Mouse (Mus musculus): ENCODE results near the gene Nup210l.

The Nup210l gene

DNA sequence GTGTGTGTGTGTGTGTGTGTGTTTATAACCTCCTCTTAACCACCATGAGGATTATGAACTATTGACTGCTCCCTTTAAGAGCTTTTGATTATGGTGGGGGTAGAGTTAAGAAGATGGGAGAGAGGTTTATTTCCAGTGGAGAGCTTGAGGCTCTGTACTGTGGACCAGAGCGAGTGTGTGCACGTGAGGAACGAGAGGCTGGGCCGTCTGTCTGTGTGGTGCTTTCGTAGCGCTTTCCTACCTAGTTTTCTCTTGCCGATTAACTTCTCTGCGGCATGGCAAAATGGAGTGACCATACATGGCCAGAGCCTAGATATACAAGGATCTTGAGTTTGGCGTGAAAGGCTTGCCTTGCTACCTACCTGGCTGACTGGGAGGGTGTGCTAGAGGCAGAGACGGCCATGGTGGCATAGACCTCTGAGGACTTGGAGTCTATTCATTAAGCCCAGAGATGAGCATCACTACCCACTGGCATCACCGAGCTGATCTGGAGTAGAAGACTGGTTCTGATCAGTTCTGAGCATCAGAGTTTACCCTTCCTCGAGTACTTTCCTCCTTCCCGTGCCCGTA lies 151.9 kb downstream of the Nup210l start:
- DNase-seq (ENCODE audit: low read depth): no peak

GRCm38 (mm10) chr3:90256731-90257530 lies 153.0 kb downstream of the Nup210l start:
- DNase-seq (ENCODE audit: low read depth): no peak

DNA sequence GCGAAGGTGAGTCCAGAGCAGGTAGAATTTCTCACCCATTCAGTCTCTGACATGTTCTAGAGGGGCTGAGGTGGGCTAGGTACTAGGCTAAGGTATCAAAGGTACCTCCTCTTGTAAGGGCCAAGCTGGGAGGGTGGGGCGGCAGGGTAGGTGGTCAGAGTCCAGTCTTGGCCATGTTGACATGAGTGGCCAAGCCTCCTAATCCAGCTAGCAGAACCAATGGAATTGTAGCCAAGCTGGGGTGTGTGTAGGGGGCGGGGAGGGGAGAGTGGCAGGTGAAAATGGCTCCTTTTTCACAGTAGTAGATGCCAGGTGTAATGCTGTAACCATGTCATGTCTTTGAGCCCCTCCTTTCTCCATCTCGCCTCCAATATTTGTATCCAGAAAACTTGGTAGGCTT lies 154.6 kb downstream of the Nup210l start:
- no peak for DNase-seq (ENCODE audit: low read depth)
